Mouse (Mus musculus) T-helper 17 cell (primary cell): ENCODE measurements around the gene Arl14.

ENCODE experiments used
- in situ Hi-C, 2 experiments: fragments of 300-600 bp; cut with MboI, MseI; formaldehyde crosslinking; loops; 1 replicate in 1 of 2; 2 replicates in 1 of 2; pipeline ENCODE4 v1.15.1; 2025; ENCODE audit warnings: high pct_unique_total_duplicates in 2 of 2

Arl14 gene

GRCm38 (mm10) chr3:69212246-69212645 is 10.0 kb upstream of the Arl14 start:
- in situ Hi-C loops = loop anchor here in 1 of 2 experiments (25.0 kb wide), 1 partner anchor 675 kb away; no protein-coding TSS in a partner anchor

- in situ Hi-C loops = loop anchor here in 1 of 2 experiments (25.0 kb wide), 1 partner anchor 674 kb away; no protein-coding TSS in a partner anchor
Observed at GRCm38 (mm10) chr3:69213465-69213864, 8.8 kb upstream of the Arl14 start.

- in situ Hi-C loops = loop anchor here in 1 of 2 experiments (25.0 kb wide), 1 partner anchor 673 kb away; no protein-coding TSS in a partner anchor
Observed at GRCm38 (mm10) chr3:69214566-69214965, 7.7 kb upstream of the Arl14 start.

- in situ Hi-C loops = loop anchor here in 1 of 2 experiments (25.0 kb wide), 1 partner anchor 665 kb away; no protein-coding TSS in a partner anchor
Observed at GRCm38 (mm10) chr3:69222502-69222900, 282 bp downstream of the Arl14 start.

GRCm38 (mm10) chr3:69222987-69223386 is 768 bp downstream of the Arl14 start:
- in situ Hi-C loops = loop anchor here in 1 of 2 experiments (25.0 kb wide), 1 partner anchor 664 kb away; no protein-coding TSS in a partner anchor

- in situ Hi-C loops = loop anchor here in 1 of 2 experiments (25.0 kb wide), 1 partner anchor 664 kb away; no protein-coding TSS in a partner anchor
Observed at GRCm38 (mm10) chr3:69223666-69224065, 1.4 kb downstream of the Arl14 start.

- in situ Hi-C loops = loop anchor here in 1 of 2 experiments (25.0 kb wide), 1 partner anchor 662 kb away; no protein-coding TSS in a partner anchor
Observed at GRCm38 (mm10) chr3:69225019-69225418, 2.8 kb downstream of the Arl14 start.

GRCm38 (mm10) chr3:69226496-69226895 is 4.3 kb downstream of the Arl14 start:
- in situ Hi-C loops = loop anchor here in 1 of 2 experiments (25.0 kb wide), 1 partner anchor 661 kb away; no protein-coding TSS in a partner anchor

GRCm38 (mm10) chr3:69228002-69228401 is 5.8 kb downstream of the Arl14 start:
- in situ Hi-C loops = loop anchor here in 1 of 2 experiments (25.0 kb wide), 1 partner anchor 659 kb away; no protein-coding TSS in a partner anchor

- in situ Hi-C loops = loop anchor here in 1 of 2 experiments (10.0 to 25.0 kb wide), 2 partner anchors 656 to 883 kb away; no protein-coding TSS in a partner anchor
Observed at GRCm38 (mm10) chr3:69231522-69232138, 9.4 kb downstream of the Arl14 start.

- in situ Hi-C loops = loop anchor here in 1 of 2 experiments (10.0 to 25.0 kb wide), 2 partner anchors 654 to 881 kb away; no protein-coding TSS in a partner anchor
Observed at GRCm38 (mm10) chr3:69233552-69234189, 11.5 kb downstream of the Arl14 start.

- in situ Hi-C loops = loop anchor here in 1 of 2 experiments (10.0 to 25.0 kb wide), 2 partner anchors 653 to 880 kb away; no protein-coding TSS in a partner anchor
Observed at GRCm38 (mm10) chr3:69234525-69234924, 12.3 kb downstream of the Arl14 start.

GRCm38 (mm10) chr3:69235806-69236205 is 13.6 kb downstream of the Arl14 start:
- in situ Hi-C loops = loop anchor here in 1 of 2 experiments (10.0 to 25.0 kb wide), 2 partner anchors 651 to 879 kb away; no protein-coding TSS in a partner anchor

- in situ Hi-C loops = loop anchor here in 1 of 2 experiments (10.0 to 25.0 kb wide), 2 partner anchors 651 to 878 kb away; no protein-coding TSS in a partner anchor
Observed at GRCm38 (mm10) chr3:69236491-69236890, 14.3 kb downstream of the Arl14 start.

- in situ Hi-C loops = loop anchor here in 1 of 2 experiments (10.0 to 25.0 kb wide), 2 partner anchors 649 to 877 kb away; no protein-coding TSS in a partner anchor
Observed at GRCm38 (mm10) chr3:69238141-69238851, 16.1 kb downstream of the Arl14 start.

GRCm38 (mm10) chr3:69239246-69239645 is 17.0 kb downstream of the Arl14 start:
- in situ Hi-C loops = loop anchor here in 1 of 2 experiments (10.0 to 25.0 kb wide), 2 partner anchors 648 to 876 kb away; no protein-coding TSS in a partner anchor

GRCm38 (mm10) chr3:69241020-69241419 is 18.8 kb downstream of the Arl14 start:
- in situ Hi-C loops = loop anchor here in 1 of 2 experiments (10.0 to 25.0 kb wide), 2 partner anchors 464 to 646 kb away; no protein-coding TSS in a partner anchor

GRCm38 (mm10) chr3:69253096-69253866 is 31.1 kb downstream of the Arl14 start:
- in situ Hi-C loops = loop anchor here (5.0 to 25.0 kb wide), 4 partner anchors 64 to 659 kb away; partner anchors contain the start of gene Ppm1l (in 1 of the 2)

- in situ Hi-C loops = loop anchor here (5.0 to 25.0 kb wide), 4 partner anchors 63 to 658 kb away; partner anchors contain the start of gene Ppm1l (in 1 of the 2)
Observed at GRCm38 (mm10) chr3:69254676-69255075, 32.5 kb downstream of the Arl14 start.
